Mouse (Mus musculus) adrenal gland, adult 8-10 months (tissue): ENCODE measurements around the gene 1700061G19Rik. TPM values are rescaled to one million over a fixed set of nuclear protein-coding genes. Genes with fewer than 3 reads are reported as not detected.
"Not testable (repeated sequence)": the region's sequence is repeated elsewhere in the genome, so short reads cannot be mapped to it uniquely, and the experiment has no call there.

Experiments
- DNase-seq: peaks from one replicate; pipeline ENCODE4 v3.0.0; 2022
- total RNA-seq, 4 experiments: library from RNA; stranded (reverse); gene quantifications; 2 replicates each; pipeline ENCODE4 v1.2.4; 2022

Gene 1700061G19Rik
- total RNA-seq, 4 experiments from 2014 or later: 0.34 to 1.7 (median 1.3) TPM

- DNase-seq: no peak
These were observed 2.8 kb upstream of the 1700061G19Rik start for GRCm38 (mm10) chr17:56872512-56872911.

DNA sequence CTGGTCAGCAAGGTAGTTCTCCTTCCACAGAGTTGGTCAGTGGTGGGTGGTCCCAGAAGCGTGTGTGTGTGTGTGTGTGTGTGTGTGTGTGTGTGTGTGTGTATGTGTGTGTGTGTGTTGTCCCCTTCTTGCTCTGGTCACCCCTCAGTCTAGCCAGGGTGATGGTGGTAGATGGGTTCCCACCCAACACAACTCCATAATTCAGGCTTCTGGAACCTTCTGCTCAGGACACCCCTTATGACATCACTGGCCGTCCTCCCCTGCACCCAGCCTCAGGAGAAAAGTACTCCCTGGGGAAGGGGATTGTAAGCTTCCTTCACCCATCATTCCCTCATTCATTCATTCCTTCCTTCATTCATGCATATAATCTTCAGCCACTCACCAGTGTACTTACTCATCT is 1.0 kb upstream of the 1700061G19Rik start, which contains the start of gene Acsbg2:
Gene Acsbg2, minus strand, starts transcription at position 211 of the 400 bp plus-strand sequence.
- no peak for DNase-seq

DNA sequence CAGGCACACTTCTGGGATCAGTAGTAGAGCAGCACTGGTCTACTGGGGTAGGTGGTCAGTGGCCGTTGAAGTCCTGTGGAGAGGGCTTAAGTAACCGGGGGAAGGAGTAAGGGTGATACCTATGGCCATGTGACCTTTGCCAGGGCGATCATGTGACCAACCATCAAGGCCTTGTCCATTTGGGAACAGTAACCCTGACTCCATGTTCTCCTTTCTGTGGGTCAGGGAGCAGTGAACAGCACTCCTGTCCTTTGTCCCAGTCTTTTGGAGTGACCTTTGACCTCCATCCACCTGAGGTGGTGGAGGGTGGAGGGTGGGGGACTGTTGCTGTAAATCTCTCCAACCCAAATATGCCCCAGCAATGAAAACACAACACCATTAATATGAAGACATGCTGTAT is 1.2 kb downstream of the 1700061G19Rik start:
- DNase-seq: no peak

DNA sequence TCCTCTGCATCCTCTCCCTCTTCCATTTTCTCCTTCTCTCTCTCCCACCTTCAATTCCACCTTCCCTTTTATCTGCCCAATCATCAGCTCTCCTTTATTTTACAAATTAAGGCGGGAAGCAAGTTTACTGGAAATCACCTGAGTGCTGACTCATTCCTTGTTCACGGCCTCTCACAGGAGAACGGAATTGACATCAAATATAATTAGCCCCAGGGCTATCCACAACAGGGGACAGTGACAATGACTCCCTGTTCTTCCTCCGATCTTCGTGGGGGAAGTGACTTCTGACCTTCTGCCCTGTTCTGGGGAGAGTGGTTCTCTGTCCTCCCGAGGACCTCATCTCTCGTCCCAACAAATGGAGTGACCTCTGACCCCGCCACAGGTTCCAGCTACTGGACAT is 1.7 kb downstream of the 1700061G19Rik start:
- no peak for DNase-seq

GRCm38 (mm10) chr17:56877426-56877825 is 2.1 kb downstream of the 1700061G19Rik start:
- no peak for DNase-seq

GRCm38 (mm10) chr17:56883612-56884011 is 8.3 kb downstream of the 1700061G19Rik start:
- DNase-seq: no peak

- no peak for DNase-seq
These were observed 9.1 kb downstream of the 1700061G19Rik start for GRCm38 (mm10) chr17:56884331-56884730.

DNA sequence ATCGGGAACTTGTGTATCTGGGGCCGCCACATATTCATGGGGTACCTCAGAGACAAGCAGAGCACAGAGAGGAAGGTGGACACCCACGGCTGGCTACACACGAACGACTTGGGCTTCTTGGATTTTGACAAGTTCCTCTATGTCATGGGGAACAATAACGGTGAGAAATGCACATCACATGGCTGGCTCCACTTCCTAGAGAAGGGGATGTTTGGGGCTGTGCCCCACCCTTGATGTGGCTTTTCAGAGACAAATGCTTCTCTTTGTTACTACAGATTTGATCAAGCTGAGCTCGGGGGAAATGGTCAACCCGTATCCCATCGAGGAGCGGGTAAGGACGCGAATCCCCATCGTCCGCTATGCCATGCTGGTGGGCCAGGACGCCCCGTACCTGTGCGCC is 9.5 kb downstream of the 1700061G19Rik start:
- DNase-seq: no peak

- no peak for DNase-seq
These were observed 12.8 kb downstream of the 1700061G19Rik start for GRCm38 (mm10) chr17:56888050-56888449.

- no peak for DNase-seq
These were observed 14.7 kb downstream of the 1700061G19Rik start for GRCm38 (mm10) chr17:56890018-56890417.

DNA sequence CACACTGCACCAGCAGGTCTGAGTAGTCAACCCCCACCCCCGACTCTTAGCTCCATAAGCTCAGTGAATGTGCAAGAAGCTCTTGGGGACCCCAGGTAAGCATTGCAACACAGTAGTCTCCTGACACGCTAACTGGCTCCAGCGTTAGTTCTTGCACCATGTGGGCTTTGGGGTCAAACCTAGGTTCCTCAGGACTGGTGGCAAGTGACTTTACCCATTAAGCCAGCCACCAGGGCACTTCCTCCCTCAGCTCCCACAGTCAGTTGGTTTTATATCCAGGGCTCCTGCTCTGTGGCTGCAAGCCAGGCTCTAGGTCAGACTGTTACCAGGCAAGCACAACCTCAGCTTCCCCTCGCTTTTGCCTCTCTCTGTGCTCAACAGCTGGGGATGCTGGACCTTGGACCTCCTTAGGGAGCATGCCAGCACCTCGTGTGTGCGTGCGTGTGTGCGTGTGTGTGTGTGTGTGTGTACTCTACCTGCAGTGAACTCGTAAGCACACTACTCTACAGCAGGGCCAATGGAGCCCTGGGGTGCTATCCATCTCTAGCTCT is 20.2 kb downstream of the 1700061G19Rik start:
- DNase-seq: no peak

GRCm38 (mm10) chr17:56896513-56897129 is 21.3 kb downstream of the 1700061G19Rik start:
- DNase-seq: no peak

DNA sequence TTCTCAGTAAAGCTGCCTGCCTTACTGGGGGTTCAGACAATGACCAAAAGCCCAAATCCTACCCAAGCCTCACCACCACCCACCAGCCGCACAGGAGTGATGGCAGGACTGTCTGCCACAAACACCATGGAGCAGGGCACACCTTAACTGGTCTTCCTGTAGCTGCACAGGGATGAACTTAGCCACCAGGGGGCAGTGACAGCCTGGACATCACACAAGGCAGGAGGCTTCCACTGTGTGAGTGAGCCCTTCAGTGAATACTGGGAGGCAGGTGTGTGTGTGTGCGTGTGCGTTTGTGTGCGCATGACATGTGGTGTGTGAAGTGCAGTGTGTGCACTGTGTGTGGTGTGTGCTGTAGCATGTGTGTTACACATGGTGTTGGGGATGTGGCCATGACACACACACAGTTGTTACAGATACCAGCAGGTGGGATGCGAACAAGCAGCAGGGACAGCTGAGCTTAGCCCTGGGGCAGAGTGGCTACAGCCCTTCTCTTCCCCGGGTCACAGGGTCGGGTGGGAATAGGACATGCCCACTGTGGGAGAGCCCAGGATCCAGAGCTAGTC is 22.4 kb downstream of the 1700061G19Rik start:
- DNase-seq: peak; percentile 69

- peak; percentile 29 for DNase-seq
These were observed 27.4 kb downstream of the 1700061G19Rik start for GRCm38 (mm10) chr17:56902698-56903097.

GRCm38 (mm10) chr17:56906166-56906565 is 30.9 kb downstream of the 1700061G19Rik start:
- no peak for DNase-seq

GRCm38 (mm10) chr17:56907096-56907495 is 31.8 kb downstream of the 1700061G19Rik start:
- DNase-seq: no peak

DNA sequence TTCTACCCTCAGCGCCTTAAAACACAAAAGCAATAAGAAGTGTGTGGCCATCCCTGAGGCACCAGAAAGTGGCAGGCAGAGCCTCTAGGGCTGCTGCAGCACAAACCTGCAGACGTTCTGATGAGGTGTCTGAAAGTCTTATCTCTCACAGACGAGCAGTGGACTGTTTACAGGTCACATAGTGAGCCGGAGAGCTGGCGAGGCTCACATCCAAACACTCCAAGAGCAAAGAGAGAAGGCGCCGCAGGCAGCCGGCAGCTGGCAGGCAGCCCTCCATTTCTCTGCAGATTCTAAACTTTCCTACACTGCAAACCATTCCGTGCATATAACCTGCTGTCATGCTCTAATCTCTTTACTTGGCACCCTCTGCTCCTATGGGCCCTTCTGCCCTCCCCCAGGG is 32.6 kb downstream of the 1700061G19Rik start:
- no peak for DNase-seq

- not testable (repeated sequence) for DNase-seq
These were observed 34.5 kb downstream of the 1700061G19Rik start for GRCm38 (mm10) chr17:56909764-56910163.

DNA sequence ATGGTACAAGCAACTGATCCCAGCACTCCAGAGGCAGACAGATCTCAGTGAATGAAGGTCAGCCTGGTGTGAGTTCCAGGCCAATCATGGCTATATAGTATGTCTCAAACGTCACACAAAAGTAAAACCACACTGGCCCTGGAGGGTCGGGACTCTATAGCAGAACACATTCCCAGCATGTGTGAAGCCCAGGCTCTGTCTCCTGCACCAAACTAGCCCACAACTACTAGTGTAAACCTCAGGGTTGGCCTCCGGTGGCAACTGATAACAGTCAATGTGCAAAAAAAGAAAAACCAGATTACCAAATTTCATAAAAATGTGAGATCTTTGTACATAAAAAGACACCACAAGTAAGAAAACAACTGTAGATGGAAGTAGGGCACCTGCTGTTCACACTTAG is 37.7 kb downstream of the 1700061G19Rik start:
- no peak for DNase-seq

DNA sequence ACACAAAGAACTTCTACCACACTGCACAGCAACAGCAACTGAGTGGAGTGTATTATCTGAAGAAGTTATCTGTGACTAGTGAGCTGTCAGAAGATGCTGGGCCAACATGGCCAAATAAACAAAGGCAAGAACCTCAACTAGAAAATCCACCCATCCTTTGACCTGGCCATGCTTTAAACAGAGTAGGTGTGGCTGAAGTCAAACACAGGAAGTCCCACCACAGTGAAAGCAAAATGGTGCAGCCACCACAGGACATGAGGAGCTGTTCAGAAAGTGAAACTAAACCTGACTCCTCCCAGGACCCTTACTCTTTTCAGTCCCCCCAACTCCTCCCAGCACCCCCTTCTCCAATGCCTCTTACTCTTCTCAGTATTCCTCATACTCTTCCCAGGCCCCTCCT is 38.2 kb downstream of the 1700061G19Rik start:
- no peak for DNase-seq

GRCm38 (mm10) chr17:56917166-56917565 is 41.9 kb downstream of the 1700061G19Rik start:
- DNase-seq: no peak

- no peak for DNase-seq
These were observed 44.4 kb downstream of the 1700061G19Rik start for GRCm38 (mm10) chr17:56919725-56920124.

- DNase-seq: no peak
These were observed 50.7 kb downstream of the 1700061G19Rik start for GRCm38 (mm10) chr17:56925998-56926397.

- DNase-seq: no peak
These were observed 53.8 kb downstream of the 1700061G19Rik start for GRCm38 (mm10) chr17:56929101-56929500.
